Mouse (Mus musculus): Measurements from ENCODE around the gene Gdap2. TPM values are rescaled to one million over a fixed set of nuclear protein-coding genes. Genes with fewer than 3 reads are reported as not detected.

The Gdap2 gene
- total RNA-seq, 2 experiments from 2014 or later, result 37.9 to 38.7 TPM

GRCm38 (mm10) chr3:100242230-100242629 lies 80.0 kb downstream of the Gdap2 start:
- no peak for DNase-seq (ENCODE audit: low spot score in 2 of 2)

- DNase-seq (ENCODE audit: low spot score in 2 of 2), result no peak
Measured at GRCm38 (mm10) chr3:100246286-100246825, 84.2 kb downstream of the Gdap2 start.

Other genes with a start within 250 kb of the Gdap2 start
- 10 to 100 TPM; 22.9 to 25.2 TPM for gene Wdr3, start within 50 bp of the Gdap2 start, total RNA-seq (2021)